Mouse (Mus musculus) heart, embryonic 10.5 days (tissue): Measurements from ENCODE around the gene Emc7. TPM values are rescaled to one million over a fixed set of nuclear protein-coding genes. Genes with fewer than 3 reads are reported as not detected.
"Not testable (repeated sequence)": the region's sequence is repeated elsewhere in the genome, so short reads cannot be mapped to it uniquely, and the experiment has no call there.

Source experiments
- DNase-seq: peaks from one replicate; pipeline ENCODE4 v3.0.0-alpha.2; 2017; ENCODE audit warnings: low spot score
- H3K27ac ChIP-seq: fragments of 300-500 bp; sonication (generic); 2 replicates; pipeline ENCODE4 v1.5.1; 2016; ENCODE audit warnings: mild to moderate bottlenecking
- H3K27me3 ChIP-seq: fragments of 300-500 bp; sonication (generic); 2 replicates; pipeline ENCODE4 v1.6.1; 2016; ENCODE audit warnings: mild to moderate bottlenecking; ENCODE audit not compliant: poor library complexity, insufficient read depth, severe bottlenecking
- H3K36me3 ChIP-seq: fragments of 300-500 bp; sonication (generic); 2 replicates; pipeline ENCODE4 v1.6.1; 2016; ENCODE audit warnings: mild to moderate bottlenecking, moderate library complexity
- H3K4me1 ChIP-seq: fragments of 300-500 bp; sonication (generic); 2 replicates; pipeline ENCODE4 v1.6.1; 2016; ENCODE audit warnings: mild to moderate bottlenecking
- H3K4me3 ChIP-seq: fragments of 300-500 bp; sonication (generic); 2 replicates; pipeline ENCODE4 v1.5.1; 2016; ENCODE audit warnings: mild to moderate bottlenecking, moderate library complexity
- H3K9me3 ChIP-seq: fragments of 300-500 bp; sonication (generic); 2 replicates; pipeline ENCODE4 v1.6.1; 2016; ENCODE audit warnings: mild to moderate bottlenecking, moderate library complexity
- WGBS: fragments of 180-500 bp; shearing (Covaris S2); methylation state at CpG from one replicate; pipeline ENCODE4 v1.1.7; 2016; 5-methylcytosine and 5-hydroxymethylcytosine counted together
- polyA plus RNA-seq: library from polyadenylated mRNA; unstranded; fragments of >200 nt; fragmentation: Nextera tagmentation; extraction: Ambion mirVana; gene quantifications from 2 replicates; pipeline ENCODE4 v1.2.1, GENCODE M21; 2016

The Emc7 gene
- polyA plus RNA-seq, 1 experiment from 2014 or later: 16.1 TPM

GRCm38 (mm10) chr2:112449597-112450296 is 5.0 kb upstream of the Emc7 start:
- no peak for DNase-seq

GRCm38 (mm10) chr2:112452513-112452912 is 2.3 kb upstream of the Emc7 start:
- H3K9me3 ChIP-seq, H3K4me3 ChIP-seq, H3K4me1 ChIP-seq, H3K27ac ChIP-seq, H3K36me3 ChIP-seq, DNase-seq, H3K27me3 ChIP-seq: not testable (repeated sequence)

More at GRCm38 (mm10) chr2:112449597-112450296, 5.0 kb upstream of the Emc7 start:
- H3K36me3 ChIP-seq: no peaks in the 10 kb centered on the region
- no peaks in the 10 kb centered on the region for H3K9me3 ChIP-seq
- H3K27me3 ChIP-seq: no peaks in the 10 kb centered on the region
- H3K27ac ChIP-seq: no peak overlapping the region
- H3K4me1 ChIP-seq: no peaks in the 10 kb centered on the region
- H3K4me3 ChIP-seq: no peak overlapping the region
- 30% methylated on average over 4 of the region's 4 CpGs for WGBS

DNA sequence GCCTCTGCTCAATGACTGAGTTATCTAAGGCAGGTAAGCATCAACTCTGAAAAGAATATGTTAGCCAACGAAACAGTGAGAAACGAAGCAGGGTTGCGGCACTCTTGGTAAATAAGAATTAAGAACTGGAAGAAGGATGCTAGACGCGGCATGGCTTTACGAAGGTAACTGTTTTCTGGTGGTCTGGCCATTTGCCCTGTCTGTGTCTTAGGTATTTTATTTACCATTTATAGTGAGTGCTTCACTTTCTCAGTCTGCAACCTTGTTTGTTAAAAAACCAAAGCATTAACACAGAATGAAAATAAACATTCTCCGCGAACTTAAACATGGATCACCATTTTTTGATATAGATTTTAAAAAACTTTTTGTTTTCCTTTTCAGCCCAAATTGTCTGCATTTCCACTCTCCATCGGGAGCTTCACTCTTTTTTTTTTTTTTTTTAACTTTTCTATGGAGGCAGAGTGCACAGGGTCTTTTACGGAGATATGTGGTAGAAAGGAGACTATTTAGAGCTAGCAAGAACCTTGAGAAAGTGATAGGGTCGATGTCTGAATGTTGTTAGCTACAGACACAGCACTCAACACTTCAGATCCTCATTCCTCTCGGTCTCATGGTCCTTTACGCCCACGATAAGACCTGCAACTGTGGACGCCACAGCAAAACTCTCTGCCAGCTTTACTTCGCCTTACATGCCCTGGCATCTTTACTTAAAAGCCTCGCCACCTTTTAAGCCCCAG is 504 bp upstream of the Emc7 start:
- WGBS: 27% methylated on average over 17 of the region's 17 CpGs
- Histone ChIP-seq H3K9me3 (no peaks in the 10 kb centered on the region), H3K27ac (peak overlapping the region; percentile 90), H3K36me3 (0 out of 2 replicates have a peak, but pooled peaks cover 3% of the 10 kb centered on the region), H3K4me3 (peak overlapping the region; percentile 86), H3K4me1 (peaks cover 8% of the 10 kb centered on the region; the same call in 1 of the 2 replicates), H3K27me3 (no peaks in the 10 kb centered on the region)
- DNase-seq: no peak

GRCm38 (mm10) chr2:112460557-112460956 is 5.8 kb downstream of the Emc7 start:
- Histone ChIP-seq H3K36me3 (peaks cover 41% of the 10 kb centered on the region), H3K27me3 (no peaks in the 10 kb centered on the region)
- 87% methylated on average over 3 of the region's 3 CpGs for WGBS

DNA sequence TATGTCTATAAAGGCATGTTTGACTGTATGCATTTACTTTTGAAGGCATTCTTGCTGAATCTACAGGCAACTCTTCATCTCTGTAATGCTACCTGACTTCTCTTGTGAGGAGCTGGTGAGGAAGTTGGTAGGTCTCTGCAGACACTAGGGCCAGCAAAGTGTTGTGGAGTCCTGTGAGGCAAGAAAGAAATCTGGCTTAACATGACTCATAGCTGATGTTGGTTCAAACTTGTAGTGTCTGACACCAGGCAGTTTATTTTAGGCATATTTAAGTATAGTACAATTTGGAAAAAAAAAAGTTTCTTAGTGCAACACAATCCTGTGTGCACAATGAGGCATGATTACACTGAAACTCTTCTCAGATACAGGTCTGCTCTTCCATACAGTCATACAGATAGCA is 14.7 kb downstream of the Emc7 start:
- Histone ChIP-seq H3K9me3 (no peaks in the 10 kb centered on the region), H3K4me1 (peaks cover 9% of the 10 kb centered on the region; the same call in 1 of the 2 replicates), H3K27ac (no peak overlapping the region), H3K27me3 (no peaks in the 10 kb centered on the region), H3K4me3 (no peak overlapping the region), H3K36me3 (peaks cover 44% of the 10 kb centered on the region)
- no peak for DNase-seq

More at GRCm38 (mm10) chr2:112460557-112460956, 5.8 kb downstream of the Emc7 start:
- Histone ChIP-seq H3K9me3 (no peaks in the 10 kb centered on the region), H3K4me1 (peaks cover 8% of the 10 kb centered on the region; the same call in 1 of the 2 replicates), H3K27ac (no peak overlapping the region), H3K4me3 (no peak overlapping the region)
- DNase-seq: no peak

GRCm38 (mm10) chr2:112470961-112471381 is 16.2 kb downstream of the Emc7 start:
- 51% methylated on average over 5 of the region's 5 CpGs for WGBS
- Histone ChIP-seq H3K4me3 (no peak overlapping the region), H3K36me3 (peaks cover 34% of the 10 kb centered on the region), H3K27me3 (no peaks in the 10 kb centered on the region), H3K9me3 (no peaks in the 10 kb centered on the region), H3K4me1 (peaks cover 9% of the 10 kb centered on the region; the same call in 1 of the 2 replicates), H3K27ac (0 out of 2 replicates have a peak overlapping the region, but pooled peaks have one; percentile 42)
- DNase-seq: peak; percentile 73

DNA sequence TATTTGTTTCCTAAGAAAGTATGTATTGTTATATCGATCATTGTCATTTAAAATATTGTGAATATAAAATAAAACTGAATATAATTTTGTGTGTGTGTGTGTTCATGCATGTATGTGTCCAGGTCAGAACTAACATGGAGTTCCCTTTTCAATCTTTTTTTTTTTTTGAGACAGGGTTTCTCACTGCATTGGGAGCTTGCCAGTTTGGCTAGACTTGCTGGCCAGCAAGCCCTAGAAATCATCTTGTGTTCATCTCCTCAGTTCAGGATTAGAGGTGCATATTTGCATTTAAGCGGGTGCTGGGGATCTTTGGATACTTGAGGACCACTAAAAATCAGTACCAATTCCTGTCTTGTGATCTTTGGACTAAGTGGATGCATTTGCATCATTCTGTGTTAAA is 17.3 kb downstream of the Emc7 start:
- DNase-seq: peak; percentile 4
- 84% methylated on average over 2 of the region's 2 CpGs for WGBS
- Histone ChIP-seq H3K9me3 (no peaks in the 10 kb centered on the region), H3K36me3 (peaks cover 23% of the 10 kb centered on the region), H3K27ac (no peak overlapping the region), H3K4me1 (peaks cover 9% of the 10 kb centered on the region; the same call in 1 of the 2 replicates), H3K27me3 (no peaks in the 10 kb centered on the region), H3K4me3 (no peak overlapping the region)

DNA sequence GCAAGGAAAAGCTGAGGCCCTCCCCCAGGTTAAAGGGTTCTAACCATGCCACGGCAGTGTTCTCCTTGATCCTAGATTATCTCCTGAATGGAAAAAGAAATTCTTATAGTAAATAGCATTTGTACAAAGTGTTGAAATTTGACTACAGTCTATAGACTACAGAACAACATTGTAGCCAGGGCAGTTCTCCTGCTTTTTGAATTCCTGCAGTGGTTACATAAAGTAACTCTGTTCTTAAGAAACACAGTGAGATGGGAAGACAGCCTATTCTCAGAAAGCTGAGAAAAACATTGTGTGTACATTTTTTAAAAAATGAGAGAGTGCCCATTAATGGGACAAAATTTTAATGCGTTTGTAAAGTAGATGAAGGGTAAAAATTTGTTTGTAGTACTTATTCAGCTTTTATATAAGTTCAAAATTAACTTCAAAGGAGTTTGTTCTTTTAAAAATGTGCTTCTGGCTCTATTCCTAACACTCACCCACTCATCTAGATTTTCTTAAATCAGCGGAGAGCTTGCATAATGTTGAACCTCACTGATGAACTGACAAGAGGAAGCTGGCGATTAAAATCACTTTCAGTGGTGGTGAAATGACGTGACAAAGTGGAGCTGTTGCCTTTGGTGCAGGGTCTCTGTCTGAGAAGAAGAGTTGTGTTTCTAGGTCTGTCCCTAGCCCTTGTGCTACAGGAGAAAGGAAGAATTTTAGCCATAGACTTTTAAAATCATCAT is 20.4 kb downstream of the Emc7 start:
- Histone ChIP-seq H3K27ac (no peak overlapping the region), H3K4me1 (peaks cover 4% of the 10 kb centered on the region; the same call in 1 of the 2 replicates), H3K27me3 (no peaks in the 10 kb centered on the region), H3K36me3 (no peaks in the 10 kb centered on the region), H3K9me3 (no peaks in the 10 kb centered on the region), H3K4me3 (no peak overlapping the region)
- no peak for DNase-seq
- WGBS: 69% methylated on average over 5 of the region's 5 CpGs

DNA sequence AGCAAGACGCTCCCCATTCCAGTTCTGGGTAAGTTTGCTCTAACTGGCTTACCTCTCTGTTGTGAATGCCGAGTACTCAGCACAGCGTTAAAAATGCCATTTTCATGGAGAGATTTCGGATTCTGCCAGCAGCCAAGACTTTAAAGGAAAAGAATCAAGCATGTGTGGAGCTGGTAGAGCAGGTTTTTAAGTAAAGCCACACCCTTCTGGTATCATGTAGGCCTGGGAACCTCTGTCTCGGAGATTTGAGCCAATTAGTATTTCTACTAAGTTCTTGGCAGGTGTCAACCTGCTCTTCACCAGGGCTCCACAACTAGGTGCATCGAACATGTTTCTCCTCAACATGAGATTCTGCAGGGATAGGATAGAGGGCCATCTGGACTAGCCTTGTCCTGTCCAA is 21.8 kb downstream of the Emc7 start:
- no peaks in the 10 kb centered on the region for H3K27me3 ChIP-seq
- H3K36me3 ChIP-seq: no peaks in the 10 kb centered on the region
- no peaks in the 10 kb centered on the region for H3K4me1 ChIP-seq
- DNase-seq: no peak
- WGBS: 76% methylated on average over 6 of the region's 6 CpGs
- no peak overlapping the region for H3K4me3 ChIP-seq
- no peaks in the 10 kb centered on the region for H3K9me3 ChIP-seq
- H3K27ac ChIP-seq: no peak overlapping the region

GRCm38 (mm10) chr2:112480669-112481068 is 25.9 kb downstream of the Emc7 start, which contains the start of gene Chrm5:
TSS of gene Chrm5 (minus strand) at chr2:112480769.
- H3K4me3 ChIP-seq: no peak within 1 kb of the TSS
- no peak within 1 kb of the TSS for H3K27ac ChIP-seq
- H3K9me3 ChIP-seq: no peaks in the 10 kb centered on the region
- no peaks in the 10 kb centered on the region for H3K27me3 ChIP-seq
- 87% methylated on average over 5 of the region's 5 CpGs for WGBS
- no peak for DNase-seq
- peaks cover 4% of the 10 kb centered on the region; the same call in 1 of the 2 replicates for H3K4me1 ChIP-seq
- H3K36me3 ChIP-seq: no peaks in the 10 kb centered on the region

- Histone ChIP-seq H3K27ac (no peak overlapping the region), H3K27me3 (no peaks in the 10 kb centered on the region), H3K36me3 (no peaks in the 10 kb centered on the region), H3K9me3 (no peaks in the 10 kb centered on the region), H3K4me1 (peaks cover 4% of the 10 kb centered on the region; the same call in 1 of the 2 replicates), H3K4me3 (no peak overlapping the region)
- 1% methylated on average over 2 of the region's 2 CpGs for WGBS
- no peak for DNase-seq
These were observed 26.8 kb downstream of the Emc7 start for GRCm38 (mm10) chr2:112481564-112481963.

DNA sequence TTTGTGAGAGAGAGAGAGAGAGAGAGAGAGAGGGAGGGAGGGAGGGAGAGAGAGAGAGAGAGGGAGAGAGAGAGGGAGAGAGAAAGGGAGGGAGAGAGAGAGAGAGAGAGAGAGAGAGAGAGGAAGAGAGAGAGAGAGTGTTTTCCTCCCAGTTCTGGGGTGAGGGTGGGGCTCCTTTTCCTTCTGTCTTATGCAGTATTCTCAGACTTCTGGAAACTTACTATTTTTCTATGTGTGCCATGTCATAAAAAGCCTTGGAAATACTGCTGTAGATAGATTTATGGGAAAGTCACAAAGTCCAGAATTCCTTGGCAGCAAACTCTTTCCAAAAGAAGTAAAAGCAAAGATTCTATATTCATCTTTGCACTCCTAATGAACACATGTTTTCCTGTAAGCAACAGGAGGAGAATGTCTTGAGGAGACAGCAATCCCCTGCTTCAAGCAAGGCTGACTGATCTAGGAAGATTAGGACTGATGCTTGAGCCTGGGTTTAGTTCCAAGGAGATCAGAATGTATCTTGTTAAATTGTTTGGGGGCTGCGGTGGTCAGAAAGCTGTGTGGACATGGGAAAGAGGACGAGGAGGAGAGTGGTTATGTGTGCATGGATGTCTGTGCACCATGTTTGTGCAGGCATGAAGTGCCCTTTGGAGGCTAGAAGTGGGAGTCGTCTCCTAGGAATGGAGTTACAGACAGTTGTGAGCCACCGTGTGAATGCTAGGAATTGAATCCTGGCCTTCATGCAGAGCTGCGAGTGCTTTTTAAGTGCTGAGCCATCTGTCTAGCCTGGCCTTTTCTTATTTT is 27.9 kb downstream of the Emc7 start:
- 75% methylated on average over 5 of the region's 5 CpGs for WGBS
- Histone ChIP-seq H3K9me3 (no peaks in the 10 kb centered on the region), H3K4me3 (no peak overlapping the region), H3K27me3 (no peaks in the 10 kb centered on the region), H3K4me1 (peaks cover 4% of the 10 kb centered on the region; the same call in 1 of the 2 replicates), H3K36me3 (no peaks in the 10 kb centered on the region), H3K27ac (no peak overlapping the region)
- no peak for DNase-seq
